Mouse (Mus musculus): Measurements from ENCODE around the gene Tubb4b.

DNA sequence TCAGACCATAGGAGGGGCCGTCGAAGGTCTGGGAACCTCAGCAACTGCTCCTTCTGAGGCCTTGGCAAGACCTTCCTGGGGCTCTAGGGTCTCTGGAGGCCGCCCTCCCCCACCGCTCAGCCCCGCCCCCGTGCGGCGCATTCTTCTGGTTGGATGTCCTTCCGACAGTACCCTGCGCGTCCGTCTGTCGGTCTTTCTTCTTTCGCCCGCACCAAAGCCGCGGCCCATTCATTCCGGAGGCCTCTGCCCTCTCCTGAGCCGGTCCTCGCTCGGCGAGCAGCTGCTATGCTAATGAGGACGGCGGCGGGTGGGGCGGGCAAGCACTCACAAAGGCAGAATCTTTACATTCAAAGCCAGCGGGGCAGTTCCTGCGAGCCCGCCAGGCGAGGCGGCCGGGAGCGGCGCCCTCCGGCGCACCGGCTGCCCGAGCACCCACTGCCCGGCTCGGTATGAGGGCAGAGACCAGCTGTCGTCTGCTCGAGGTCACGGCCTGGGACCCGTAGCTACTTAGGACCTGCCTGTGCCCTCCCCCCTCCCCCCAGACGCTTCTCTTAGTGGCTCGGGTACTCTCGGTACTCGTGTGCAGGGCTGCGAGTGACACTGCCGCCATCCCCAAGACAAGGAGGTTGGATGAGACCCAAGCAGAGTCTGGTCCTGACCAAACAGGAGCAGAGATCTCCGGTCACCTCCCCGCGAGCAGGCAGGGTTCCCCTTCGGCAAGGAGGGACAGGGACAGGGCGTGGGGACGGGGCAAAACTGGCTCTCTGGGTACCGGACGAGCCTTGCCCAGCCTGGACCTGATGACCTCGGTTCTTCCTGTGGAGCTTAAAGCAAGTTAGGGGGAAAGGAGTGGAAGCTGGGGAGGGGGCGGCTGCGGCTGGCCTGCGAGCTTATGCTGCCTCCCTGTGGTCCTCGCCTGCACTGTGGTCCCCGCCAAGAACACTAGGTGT is 38.6 kb downstream of the Tubb4b start:
- peak; percentile 59 for TF ChIP-seq CTCF (IDR thresholded peaks at IDR 0.05; ENCODE audit: low read depth)
- 0 out of 2 replicates have a peak, but pooled peaks have one; percentile 18 for TF ChIP-seq EP300 (IDR thresholded peaks at IDR 0.05; ENCODE audit: low read depth)

All from heart, postnatal 0 days (tissue).